Mouse (Mus musculus) heart, adult 2 months (tissue): ENCODE data around the gene Mtr.

Source experiments
- CTCF ChIP-seq: fragments of 200-600 bp; IDR thresholded peaks from 2 replicates; pipeline ENCODE4 v1.8.1; 2022; ENCODE audit warnings: antibody characterized with exemption, mild to moderate bottlenecking, moderate library complexity
- EP300 ChIP-seq: fragments of 200-500 bp; IDR thresholded peaks from 2 replicates; pipeline ENCODE4 v1.6.1; 2011; ENCODE audit warnings: low read depth, low read length, control low read depth; ENCODE audit not compliant: insufficient read depth

- TF ChIP-seq CTCF: no peak
- TF ChIP-seq EP300: no peak
These were observed 78.4 kb downstream of the Mtr start for GRCm38 (mm10) chr13:12179481-12179880.
